Mouse (Mus musculus): ENCODE results near the gene Rec114. TPM values are rescaled to one million over a fixed set of nuclear protein-coding genes. Genes with fewer than 3 reads are reported as not detected.

Gene Rec114
- polyA plus RNA-seq, 1 experiment from 2014 or later: 1.7 TPM

GRCm38 (mm10) chr9:58681411-58681810 is 62.4 kb downstream of the Rec114 start:
- no peak overlapping the region for H3K27ac ChIP-seq
- no peaks in the 10 kb centered on the region for H3K36me3 ChIP-seq
- no peaks in the 10 kb centered on the region for H3K9me3 ChIP-seq
- H3K9ac ChIP-seq: no peak overlapping the region
- 54% methylated on average over 2 of the region's 2 CpGs for WGBS
- ATAC-seq (ENCODE audit: insufficient number of reproducible peaks, insufficient read depth, low FRiP score, low TSS enrichment, low read depth): no peak
- no peaks in the 10 kb centered on the region for H3K4me1 ChIP-seq
- no peak overlapping the region for H3K4me2 ChIP-seq
- no peaks in the 10 kb centered on the region for H3K27me3 ChIP-seq
- no peak overlapping the region for H3K4me3 ChIP-seq

GRCm38 (mm10) chr9:58675371-58675770 is 68.4 kb downstream of the Rec114 start:
- H3K9me3 ChIP-seq: no peaks in the 10 kb centered on the region
- H3K27me3 ChIP-seq: no peaks in the 10 kb centered on the region
- H3K9ac ChIP-seq: no peak overlapping the region
- H3K4me1 ChIP-seq: peaks cover 7% of the 10 kb centered on the region; the same call in 1 of the 2 replicates
- H3K36me3 ChIP-seq: no peaks in the 10 kb centered on the region
- no peak overlapping the region for H3K4me2 ChIP-seq
- H3K4me3 ChIP-seq: no peak overlapping the region
- WGBS: 65% methylated on average over 6 of the region's 6 CpGs
- ATAC-seq (ENCODE audit: insufficient number of reproducible peaks, insufficient read depth, low FRiP score, low TSS enrichment, low read depth): no peak
- no peak overlapping the region for H3K27ac ChIP-seq

GRCm38 (mm10) chr9:58674736-58675135 is 69.0 kb downstream of the Rec114 start:
- no peaks in the 10 kb centered on the region for H3K27me3 ChIP-seq
- peaks cover 7% of the 10 kb centered on the region; the same call in 1 of the 2 replicates for H3K4me1 ChIP-seq
- ATAC-seq (ENCODE audit: insufficient number of reproducible peaks, insufficient read depth, low FRiP score, low TSS enrichment, low read depth): no peak
- H3K9me3 ChIP-seq: no peaks in the 10 kb centered on the region
- no peaks in the 10 kb centered on the region for H3K36me3 ChIP-seq
- H3K27ac ChIP-seq: no peak overlapping the region
- H3K9ac ChIP-seq: no peak overlapping the region
- WGBS: 71% methylated on average over 11 of the region's 11 CpGs
- no peak overlapping the region for H3K4me2 ChIP-seq
- H3K4me3 ChIP-seq: no peak overlapping the region

- Histone ChIP-seq H3K36me3 (no peaks in the 10 kb centered on the region), H3K27ac (no peak overlapping the region), H3K9me3 (no peaks in the 10 kb centered on the region), H3K4me2 (no peak overlapping the region), H3K4me1 (peaks cover 7% of the 10 kb centered on the region; the same call in 1 of the 2 replicates), H3K4me3 (no peak overlapping the region), H3K27me3 (no peaks in the 10 kb centered on the region), H3K9ac (no peak overlapping the region)
- ATAC-seq (ENCODE audit: insufficient number of reproducible peaks, insufficient read depth, low FRiP score, low TSS enrichment, low read depth): no peak
- 33% methylated on average over 4 of the region's 4 CpGs for WGBS
These were observed 71.3 kb downstream of the Rec114 start for GRCm38 (mm10) chr9:58672474-58672873.

DNA sequence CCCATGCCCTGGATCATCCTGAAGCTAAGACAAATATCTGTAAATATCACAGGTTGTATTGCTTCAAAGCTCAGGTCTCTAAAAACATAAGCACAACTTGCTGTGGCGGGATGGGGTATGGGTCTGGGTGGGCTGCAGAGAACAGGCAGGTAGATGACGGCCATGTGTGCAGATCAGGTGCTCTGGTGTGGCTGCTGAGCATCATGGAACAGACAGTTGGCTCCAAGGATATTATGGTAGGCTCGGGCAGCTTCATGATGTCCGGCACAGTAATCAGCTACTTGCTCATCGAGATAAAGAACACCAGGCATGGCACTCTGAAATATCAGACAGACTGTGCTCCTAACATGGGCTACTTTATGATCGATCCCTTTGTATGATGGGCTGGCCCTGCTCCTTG is 73.9 kb downstream of the Rec114 start:
- whole genome bisulfite sequencing: 83% methylated on average over 6 of the region's 6 CpGs
- H3K4me1 ChIP-seq: peaks cover 7% of the 10 kb centered on the region; the same call in 1 of the 2 replicates
- H3K4me2 ChIP-seq: no peak overlapping the region
- no peaks in the 10 kb centered on the region for H3K27me3 ChIP-seq
- H3K4me3 ChIP-seq: no peak overlapping the region
- ATAC-seq (ENCODE audit: insufficient number of reproducible peaks, insufficient read depth, low FRiP score, low TSS enrichment, low read depth): no peak
- no peak overlapping the region for H3K9ac ChIP-seq
- no peaks in the 10 kb centered on the region for H3K9me3 ChIP-seq
- H3K27ac ChIP-seq: no peak overlapping the region
- no peaks in the 10 kb centered on the region; the same call in 1 of the 2 replicates for H3K36me3 ChIP-seq

GRCm38 (mm10) chr9:58669071-58669470 is 74.7 kb downstream of the Rec114 start:
- Histone ChIP-seq H3K36me3 (peaks cover 4% of the 10 kb centered on the region; the same call in 1 of the 2 replicates), H3K27me3 (no peaks in the 10 kb centered on the region), H3K27ac (no peak overlapping the region), H3K4me2 (no peak overlapping the region), H3K9ac (no peak overlapping the region), H3K4me1 (peaks cover 4% of the 10 kb centered on the region; the same call in 1 of the 2 replicates), H3K9me3 (no peaks in the 10 kb centered on the region), H3K4me3 (no peak overlapping the region)
- 62% methylated on average over 3 of the region's 3 CpGs for WGBS
- no peak for ATAC-seq (ENCODE audit: insufficient number of reproducible peaks, insufficient read depth, low FRiP score, low TSS enrichment, low read depth)

- Histone ChIP-seq H3K27ac (no peak overlapping the region), H3K9me3 (no peaks in the 10 kb centered on the region), H3K4me3 (no peak overlapping the region), H3K4me1 (peaks cover 4% of the 10 kb centered on the region; the same call in 1 of the 2 replicates), H3K36me3 (peaks cover 4% of the 10 kb centered on the region; the same call in 1 of the 2 replicates), H3K9ac (no peak overlapping the region), H3K27me3 (no peaks in the 10 kb centered on the region), H3K4me2 (no peak overlapping the region)
- no peak for ATAC-seq (ENCODE audit: insufficient number of reproducible peaks, insufficient read depth, low FRiP score, low TSS enrichment, low read depth)
- 92% methylated on average over 3 of the region's 3 CpGs for WGBS
These were observed 75.6 kb downstream of the Rec114 start for GRCm38 (mm10) chr9:58668171-58668570.

GRCm38 (mm10) chr9:58667244-58667643 is 76.5 kb downstream of the Rec114 start:
- H3K4me3 ChIP-seq: no peak overlapping the region
- ATAC-seq (ENCODE audit: insufficient number of reproducible peaks, insufficient read depth, low FRiP score, low TSS enrichment, low read depth): no peak
- H3K27ac ChIP-seq: no peak overlapping the region
- WGBS: 49% methylated on average over 9 of the region's 9 CpGs
- H3K4me2 ChIP-seq: no peak overlapping the region
- H3K9me3 ChIP-seq: no peaks in the 10 kb centered on the region
- H3K36me3 ChIP-seq: peaks cover 10% of the 10 kb centered on the region
- no peak overlapping the region for H3K9ac ChIP-seq
- no peaks in the 10 kb centered on the region for H3K27me3 ChIP-seq
- H3K4me1 ChIP-seq: no peaks in the 10 kb centered on the region

- WGBS: 42% methylated on average over 9 of the region's 9 CpGs
- no peaks in the 10 kb centered on the region for H3K27me3 ChIP-seq
- no peaks in the 10 kb centered on the region for H3K4me1 ChIP-seq
- no peak overlapping the region for H3K4me3 ChIP-seq
- H3K9ac ChIP-seq: no peak overlapping the region
- no peak overlapping the region for H3K4me2 ChIP-seq
- ATAC-seq (ENCODE audit: insufficient number of reproducible peaks, insufficient read depth, low FRiP score, low TSS enrichment, low read depth): no peak
- H3K36me3 ChIP-seq: peaks cover 16% of the 10 kb centered on the region
- no peak overlapping the region for H3K27ac ChIP-seq
- H3K9me3 ChIP-seq: no peaks in the 10 kb centered on the region
These were observed 77.6 kb downstream of the Rec114 start for GRCm38 (mm10) chr9:58666191-58666590.

GRCm38 (mm10) chr9:58665492-58665891 is 78.3 kb downstream of the Rec114 start:
- Histone ChIP-seq H3K4me1 (no peaks in the 10 kb centered on the region), H3K9me3 (no peaks in the 10 kb centered on the region), H3K36me3 (peaks cover 16% of the 10 kb centered on the region), H3K27me3 (no peaks in the 10 kb centered on the region), H3K27ac (no peak overlapping the region), H3K4me2 (no peak overlapping the region), H3K4me3 (no peak overlapping the region), H3K9ac (no peak overlapping the region)
- 76% methylated on average over 9 of the region's 9 CpGs for WGBS
- ATAC-seq (ENCODE audit: insufficient number of reproducible peaks, insufficient read depth, low FRiP score, low TSS enrichment, low read depth): no peak

GRCm38 (mm10) chr9:58662791-58663190 is 81.0 kb downstream of the Rec114 start:
- ATAC-seq (ENCODE audit: insufficient number of reproducible peaks, insufficient read depth, low FRiP score, low TSS enrichment, low read depth): no peak
- no peaks in the 10 kb centered on the region for H3K27me3 ChIP-seq
- no peak overlapping the region for H3K4me2 ChIP-seq
- no peak overlapping the region for H3K4me3 ChIP-seq
- no peaks in the 10 kb centered on the region for H3K4me1 ChIP-seq
- peaks cover 29% of the 10 kb centered on the region for H3K36me3 ChIP-seq
- H3K9me3 ChIP-seq: no peaks in the 10 kb centered on the region
- 94% methylated on average over 3 of the region's 3 CpGs for WGBS
- H3K9ac ChIP-seq: no peak overlapping the region
- H3K27ac ChIP-seq: no peak overlapping the region

DNA sequence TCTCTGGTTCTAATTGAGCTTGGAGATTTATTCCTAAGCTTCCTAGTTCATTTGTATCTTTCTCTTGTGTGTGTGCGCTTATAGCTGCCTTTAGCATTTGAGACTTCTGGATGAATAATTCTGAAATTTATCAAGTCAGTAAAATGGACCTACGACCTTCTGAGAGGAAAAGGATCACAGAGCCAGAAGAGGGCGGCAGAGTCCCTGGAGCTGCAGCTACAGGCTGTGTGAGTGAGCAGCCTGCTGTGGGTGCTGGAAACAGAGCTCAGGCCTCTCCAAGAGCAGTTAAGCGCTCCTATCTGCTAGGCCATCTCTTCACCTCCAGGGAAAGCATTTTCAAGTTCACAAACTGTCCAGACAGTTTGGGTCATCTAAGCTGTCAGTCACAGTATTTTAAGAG is 81.8 kb downstream of the Rec114 start:
- no peak overlapping the region for H3K9ac ChIP-seq
- 88% methylated on average over 4 of the region's 4 CpGs for WGBS
- H3K9me3 ChIP-seq: no peaks in the 10 kb centered on the region
- H3K4me1 ChIP-seq: no peaks in the 10 kb centered on the region
- no peak overlapping the region for H3K4me3 ChIP-seq
- no peak overlapping the region for H3K27ac ChIP-seq
- H3K4me2 ChIP-seq: no peak overlapping the region
- H3K36me3 ChIP-seq: peaks cover 33% of the 10 kb centered on the region
- no peak for ATAC-seq (ENCODE audit: insufficient number of reproducible peaks, insufficient read depth, low FRiP score, low TSS enrichment, low read depth)
- H3K27me3 ChIP-seq: no peaks in the 10 kb centered on the region
